Mouse (Mus musculus): ENCODE results near the gene Faim. TPM values are rescaled to one million over a fixed set of nuclear protein-coding genes. Genes with fewer than 3 reads are reported as not detected.

Gene Faim
- polyA plus RNA-seq, 1 experiment from 2014 or later = 110 TPM

- peaks cover 42% of the 10 kb centered on the region for H3K27me3 ChIP-seq (replicated peaks)
- H3K4me3 ChIP-seq = peak overlapping the region; percentile 23
- H3K4me2 ChIP-seq = peak overlapping the region; percentile 45
- no peak overlapping the region for H3K9ac ChIP-seq
- ATAC-seq (replicated peaks) = peak; percentile 76
- H3K27ac ChIP-seq = no peak overlapping the region
- H3K9me3 ChIP-seq = no peaks in the 10 kb centered on the region
- peaks cover 4% of the 10 kb centered on the region; the same call in 1 of the 2 replicates for H3K4me1 ChIP-seq
- no peaks in the 10 kb centered on the region for H3K36me3 ChIP-seq (replicated peaks)
- WGBS = 6% methylated on average over 29 of the region's 29 CpGs
Observed at GRCm38 (mm10) chr9:98979431-98980416, 6.4 kb upstream of the Faim start.

- Histone ChIP-seq H3K4me1 (peaks cover 14% of the 10 kb centered on the region), H3K4me2 (peak overlapping the region; percentile 60), H3K4me3 (peak overlapping the region; percentile 93), H3K36me3 (replicated peaks) (no peaks in the 10 kb centered on the region), H3K9me3 (no peaks in the 10 kb centered on the region), H3K27ac (peak overlapping the region; percentile 79), H3K27me3 (replicated peaks) (peaks cover 14% of the 10 kb centered on the region), H3K9ac (peak overlapping the region; percentile 82)
- under 1% methylated on average over 50 of the region's 50 CpGs for WGBS
- peak; percentile 79 for ATAC-seq (replicated peaks)
Observed at GRCm38 (mm10) chr9:98986476-98987096, 413 bp downstream of the Faim start.

- Histone ChIP-seq H3K27ac (peak overlapping the region; percentile 79), H3K9ac (peak overlapping the region; percentile 82), H3K9me3 (no peaks in the 10 kb centered on the region), H3K4me2 (peak overlapping the region; percentile 60), H3K4me3 (peak overlapping the region; percentile 93), H3K27me3 (replicated peaks) (peaks cover 12% of the 10 kb centered on the region), H3K4me1 (peaks cover 14% of the 10 kb centered on the region), H3K36me3 (replicated peaks) (no peaks in the 10 kb centered on the region)
- ATAC-seq (replicated peaks) = no peak
- WGBS = 44% methylated on average over 9 of the region's 9 CpGs
Observed at GRCm38 (mm10) chr9:98987131-98987530, 958 bp downstream of the Faim start.

- Histone ChIP-seq H3K4me3 (no peak overlapping the region), H3K36me3 (replicated peaks) (peaks cover 12% of the 10 kb centered on the region), H3K9ac (no peak overlapping the region), H3K4me1 (no peaks in the 10 kb centered on the region), H3K27me3 (replicated peaks) (no peaks in the 10 kb centered on the region), H3K4me2 (no peak overlapping the region), H3K27ac (no peak overlapping the region), H3K9me3 (no peaks in the 10 kb centered on the region)
- WGBS = 82% methylated on average over 4 of the region's 4 CpGs
- no peak for ATAC-seq (replicated peaks)
Observed at GRCm38 (mm10) chr9:98994103-98994502, 7.9 kb downstream of the Faim start.

- H3K36me3 ChIP-seq (replicated peaks) = peaks cover 22% of the 10 kb centered on the region
- no peaks in the 10 kb centered on the region for H3K27me3 ChIP-seq (replicated peaks)
- H3K9ac ChIP-seq = no peak overlapping the region
- no peak for ATAC-seq (replicated peaks)
- H3K27ac ChIP-seq = no peak overlapping the region
- H3K4me3 ChIP-seq = no peak overlapping the region
- 82% methylated on average over 9 of the region's 9 CpGs for WGBS
- no peak overlapping the region for H3K4me2 ChIP-seq
- H3K9me3 ChIP-seq = no peaks in the 10 kb centered on the region
- no peaks in the 10 kb centered on the region for H3K4me1 ChIP-seq
Observed at GRCm38 (mm10) chr9:98999881-99000339, 13.7 kb downstream of the Faim start.

- WGBS = 84% methylated on average over 6 of the region's 6 CpGs
Observed at GRCm38 (mm10) chr9:99001326-99001725, 15.2 kb downstream of the Faim start.

GRCm38 (mm10) chr9:99009069-99009897 is 23.1 kb downstream of the Faim start:
- Histone ChIP-seq H3K9ac (no peak overlapping the region), H3K4me1 (no peaks in the 10 kb centered on the region), H3K27me3 (replicated peaks) (no peaks in the 10 kb centered on the region), H3K27ac (no peak overlapping the region), H3K4me2 (no peak overlapping the region), H3K36me3 (replicated peaks) (peaks cover 3% of the 10 kb centered on the region; the same call in 1 of the 2 replicates), H3K4me3 (no peak overlapping the region), H3K9me3 (no peaks in the 10 kb centered on the region)
- no peak for ATAC-seq (replicated peaks)
- WGBS = 86% methylated on average over 12 of the region's 12 CpGs

More at GRCm38 (mm10) chr9:99001326-99001725, 15.2 kb downstream of the Faim start:
- Histone ChIP-seq H3K4me2 (no peak overlapping the region), H3K36me3 (replicated peaks) (peaks cover 24% of the 10 kb centered on the region), H3K27ac (no peak overlapping the region), H3K4me1 (no peaks in the 10 kb centered on the region), H3K27me3 (replicated peaks) (no peaks in the 10 kb centered on the region), H3K9ac (no peak overlapping the region), H3K4me3 (no peak overlapping the region), H3K9me3 (no peaks in the 10 kb centered on the region)
- no peak for ATAC-seq (replicated peaks)

GRCm38 (mm10) chr9:99009898-99010199 is 23.7 kb downstream of the Faim start:
- Histone ChIP-seq H3K9ac (no peak overlapping the region), H3K4me1 (no peaks in the 10 kb centered on the region), H3K36me3 (replicated peaks) (peaks cover 3% of the 10 kb centered on the region; the same call in 1 of the 2 replicates), H3K27ac (no peak overlapping the region), H3K4me3 (no peak overlapping the region), H3K27me3 (replicated peaks) (no peaks in the 10 kb centered on the region), H3K9me3 (no peaks in the 10 kb centered on the region), H3K4me2 (no peak overlapping the region)
- ATAC-seq (replicated peaks) = no peak
- 100% methylated on average over 2 of the region's 3 CpGs for WGBS

GRCm38 (mm10) chr9:99016301-99016700 is 30.1 kb downstream of the Faim start:
- H3K4me1 ChIP-seq = no peaks in the 10 kb centered on the region
- no peak overlapping the region for H3K27ac ChIP-seq
- no peak for ATAC-seq (replicated peaks)
- no peak overlapping the region for H3K4me2 ChIP-seq
- WGBS = 85% methylated on average over 3 of the region's 3 CpGs
- H3K4me3 ChIP-seq = no peak overlapping the region
- no peak overlapping the region for H3K9ac ChIP-seq
- H3K27me3 ChIP-seq (replicated peaks) = no peaks in the 10 kb centered on the region
- no peaks in the 10 kb centered on the region for H3K9me3 ChIP-seq
- no peaks in the 10 kb centered on the region for H3K36me3 ChIP-seq (replicated peaks)

- WGBS = 77% methylated on average over 3 of the region's 3 CpGs
- H3K9me3 ChIP-seq = no peaks in the 10 kb centered on the region
- H3K9ac ChIP-seq = no peak overlapping the region
- H3K4me3 ChIP-seq = no peak overlapping the region
- H3K36me3 ChIP-seq (replicated peaks) = no peaks in the 10 kb centered on the region
- no peak overlapping the region for H3K4me2 ChIP-seq
- no peak overlapping the region for H3K27ac ChIP-seq
- H3K27me3 ChIP-seq (replicated peaks) = no peaks in the 10 kb centered on the region
- H3K4me1 ChIP-seq = no peaks in the 10 kb centered on the region
- ATAC-seq (replicated peaks) = no peak
Observed at GRCm38 (mm10) chr9:99016759-99017158, 30.6 kb downstream of the Faim start.

GRCm38 (mm10) chr9:99017679-99018078 is 31.5 kb downstream of the Faim start:
- Histone ChIP-seq H3K27ac (no peak overlapping the region), H3K9ac (no peak overlapping the region), H3K4me3 (no peak overlapping the region), H3K4me2 (no peak overlapping the region), H3K9me3 (no peaks in the 10 kb centered on the region), H3K4me1 (no peaks in the 10 kb centered on the region), H3K36me3 (replicated peaks) (no peaks in the 10 kb centered on the region), H3K27me3 (replicated peaks) (no peaks in the 10 kb centered on the region)
- ATAC-seq (replicated peaks) = no peak
- 78% methylated on average over 6 of the region's 6 CpGs for WGBS

- Histone ChIP-seq H3K36me3 (replicated peaks) (no peaks in the 10 kb centered on the region), H3K9me3 (no peaks in the 10 kb centered on the region), H3K4me2 (no peak overlapping the region), H3K4me3 (no peak overlapping the region), H3K9ac (no peak overlapping the region), H3K27ac (no peak overlapping the region), H3K4me1 (no peaks in the 10 kb centered on the region), H3K27me3 (replicated peaks) (no peaks in the 10 kb centered on the region)
- no peak for ATAC-seq (replicated peaks)
- WGBS = 26% methylated on average over 5 of the region's 5 CpGs
Observed at GRCm38 (mm10) chr9:99021166-99021565, 35.0 kb downstream of the Faim start.
